Mouse (Mus musculus): ENCODE measurements around the gene Trim7. TPM values are rescaled to one million over a fixed set of nuclear protein-coding genes. Genes with fewer than 3 reads are reported as not detected.

Trim7 gene
- polyA plus RNA-seq, 1 experiment: 80.3 TPM

- Histone ChIP-seq H3K27ac (ENCODE audit: insufficient read depth, low read depth, low read length) (peak overlapping the region; percentile 89), H3K36me3 (ENCODE audit: control insufficient read depth, insufficient read depth, low read length) (no peaks in the 10 kb centered on the region), H3K4me1 (ENCODE audit: control insufficient read depth, insufficient read depth, low read length) (peaks cover 11% of the 10 kb centered on the region), H3K27me3 (replicated peaks; ENCODE audit: control insufficient read depth, insufficient read depth, low read length) (no peaks in the 10 kb centered on the region), H3K4me3 (ENCODE audit: insufficient read depth, low read depth, low read length) (peak overlapping the region; percentile 76)
- peak; percentile 91 for DNase-seq
- WGBS: under 1% methylated on average over 76 of the region's 77 CpGs
- peak; percentile 13 for TF ChIP-seq POLR2A (IDR thresholded peaks at IDR 0.05; ENCODE audit: low read depth, low read length)
- no peak for TF ChIP-seq CTCF (conservative IDR thresholded peaks at IDR 0.05; ENCODE audit: insufficient read depth, insufficient read length, low read depth, low read length)
These were observed 11.6 kb downstream of the Trim7 start for GRCm38 (mm10) chr11:48837310-48838180.

DNA sequence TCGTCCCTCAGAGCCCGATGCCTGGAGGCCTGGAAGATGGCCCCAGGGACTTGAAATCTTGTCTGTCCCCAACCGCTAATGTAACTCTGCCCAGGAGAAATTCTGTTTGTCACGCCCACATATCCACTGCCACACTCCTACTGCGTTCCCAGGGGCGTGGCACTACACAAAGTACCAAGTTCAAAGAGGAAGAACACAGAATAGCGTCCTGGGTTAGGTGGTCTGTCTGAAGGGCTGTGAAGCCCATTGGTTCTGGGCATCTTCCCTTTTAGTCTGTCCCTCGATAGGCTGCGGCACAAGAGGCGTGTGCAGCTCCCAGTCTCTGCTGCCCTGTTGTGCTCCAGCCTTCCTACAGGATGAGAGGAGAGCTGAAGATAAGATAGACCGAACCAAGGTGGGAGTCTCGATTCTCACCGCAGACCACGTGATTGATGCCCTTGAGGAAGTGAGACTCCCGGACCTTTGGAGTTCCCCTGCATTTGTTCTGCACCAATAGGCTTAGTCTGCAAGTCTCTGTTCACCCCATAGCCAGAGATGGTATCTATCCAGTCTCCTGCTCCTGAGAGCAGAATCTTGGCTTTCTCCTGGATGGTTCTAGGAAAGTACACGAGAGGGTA is 12.3 kb downstream of the Trim7 start:
- 3% methylated on average over 16 of the region's 16 CpGs for WGBS
- TF ChIP-seq POLR2A (IDR thresholded peaks at IDR 0.05; ENCODE audit: low read depth, low read length): no peak
- TF ChIP-seq CTCF (conservative IDR thresholded peaks at IDR 0.05; ENCODE audit: insufficient read depth, insufficient read length, low read depth, low read length): no peak
- peak overlapping the region; percentile 76 for H3K4me3 ChIP-seq (ENCODE audit: insufficient read depth, low read depth, low read length)
- H3K27ac ChIP-seq (ENCODE audit: insufficient read depth, low read depth, low read length): peak overlapping the region; percentile 89
- peak; percentile 81 for DNase-seq
- no peaks in the 10 kb centered on the region for H3K27me3 ChIP-seq (replicated peaks; ENCODE audit: control insufficient read depth, insufficient read depth, low read length)
- H3K4me1 ChIP-seq (ENCODE audit: control insufficient read depth, insufficient read depth, low read length): peaks cover 18% of the 10 kb centered on the region
- no peaks in the 10 kb centered on the region for H3K36me3 ChIP-seq (ENCODE audit: control insufficient read depth, insufficient read depth, low read length)

GRCm38 (mm10) chr11:48838879-48839680 is 13.1 kb downstream of the Trim7 start:
- H3K36me3 ChIP-seq (ENCODE audit: control insufficient read depth, insufficient read depth, low read length): no peaks in the 10 kb centered on the region
- TF ChIP-seq POLR2A (IDR thresholded peaks at IDR 0.05; ENCODE audit: low read depth, low read length) (no peak), CTCF (conservative IDR thresholded peaks at IDR 0.05; ENCODE audit: insufficient read depth, insufficient read length, low read depth, low read length) (no peak)
- H3K4me1 ChIP-seq (ENCODE audit: control insufficient read depth, insufficient read depth, low read length): peaks cover 18% of the 10 kb centered on the region
- DNase-seq: no peak
- H3K27me3 ChIP-seq (replicated peaks; ENCODE audit: control insufficient read depth, insufficient read depth, low read length): no peaks in the 10 kb centered on the region
- H3K4me3 ChIP-seq (ENCODE audit: insufficient read depth, low read depth, low read length): peak overlapping the region; percentile 76
- WGBS: 61% methylated on average over 10 of the region's 10 CpGs
- H3K27ac ChIP-seq (ENCODE audit: insufficient read depth, low read depth, low read length): peak overlapping the region; percentile 89

GRCm38 (mm10) chr11:48840805-48841204 is 14.9 kb downstream of the Trim7 start:
- DNase-seq: peak; percentile 90

DNA sequence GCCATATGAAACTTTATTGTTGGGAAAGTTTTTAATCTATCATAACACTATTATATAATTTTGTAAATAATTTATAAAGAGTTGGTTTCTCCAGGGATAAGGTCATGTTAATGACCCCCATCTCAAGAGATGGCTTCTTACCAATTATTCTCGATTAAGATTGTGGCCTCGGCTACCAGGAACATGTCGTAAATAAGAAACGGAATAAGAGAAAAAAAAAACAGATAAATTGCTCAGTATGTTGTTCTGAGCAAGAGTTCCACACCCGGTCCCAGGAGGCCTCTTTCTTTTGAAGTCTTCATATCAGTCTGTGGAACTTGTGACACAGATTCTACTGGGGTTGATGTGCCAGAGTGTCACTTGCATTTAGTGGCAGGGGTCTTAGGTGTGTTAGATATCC is 15.3 kb downstream of the Trim7 start:
- WGBS: 58% methylated on average over 5 of the region's 5 CpGs
- H3K36me3 ChIP-seq (ENCODE audit: control insufficient read depth, insufficient read depth, low read length): no peaks in the 10 kb centered on the region

More at GRCm38 (mm10) chr11:48840805-48841204, 14.9 kb downstream of the Trim7 start:
- Histone ChIP-seq H3K27me3 (replicated peaks; ENCODE audit: control insufficient read depth, insufficient read depth, low read length) (no peaks in the 10 kb centered on the region), H3K4me1 (ENCODE audit: control insufficient read depth, insufficient read depth, low read length) (peaks cover 26% of the 10 kb centered on the region), H3K27ac (ENCODE audit: insufficient read depth, low read depth, low read length) (no peak overlapping the region), H3K4me3 (ENCODE audit: insufficient read depth, low read depth, low read length) (no peak overlapping the region), H3K36me3 (ENCODE audit: control insufficient read depth, insufficient read depth, low read length) (no peaks in the 10 kb centered on the region)
- TF ChIP-seq POLR2A (IDR thresholded peaks at IDR 0.05; ENCODE audit: low read depth, low read length) (no peak), CTCF (conservative IDR thresholded peaks at IDR 0.05; ENCODE audit: insufficient read depth, insufficient read length, low read depth, low read length) (no peak)

DNA sequence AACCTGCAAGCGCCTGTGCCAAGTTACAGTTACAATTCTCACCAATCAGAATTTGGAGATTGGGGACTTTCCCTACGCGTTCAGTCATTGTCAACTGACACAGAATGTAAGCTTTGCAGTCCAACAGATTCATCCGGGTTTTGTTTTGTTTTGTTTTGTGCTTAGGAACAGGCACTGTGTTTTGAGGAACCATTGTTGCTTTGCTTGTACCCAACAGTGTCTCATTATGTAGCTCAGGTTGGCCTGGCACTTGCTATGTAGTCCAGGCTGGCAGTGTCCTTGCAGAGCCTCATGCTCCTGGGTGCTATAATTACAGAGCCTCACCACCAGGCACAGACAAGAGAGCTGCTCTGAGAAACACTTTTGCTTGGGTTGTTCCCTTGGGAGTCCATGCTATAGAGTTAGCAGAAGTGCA is 16.4 kb downstream of the Trim7 start:
- Histone ChIP-seq H3K4me1 (ENCODE audit: control insufficient read depth, insufficient read depth, low read length) (peaks cover 26% of the 10 kb centered on the region), H3K36me3 (ENCODE audit: control insufficient read depth, insufficient read depth, low read length) (no peaks in the 10 kb centered on the region), H3K27me3 (replicated peaks; ENCODE audit: control insufficient read depth, insufficient read depth, low read length) (no peaks in the 10 kb centered on the region), H3K27ac (ENCODE audit: insufficient read depth, low read depth, low read length) (peak overlapping the region; percentile 97), H3K4me3 (ENCODE audit: insufficient read depth, low read depth, low read length) (no peak overlapping the region)
- TF ChIP-seq POLR2A (IDR thresholded peaks at IDR 0.05; ENCODE audit: low read depth, low read length): no peak
- no peak for DNase-seq
- WGBS: 79% methylated on average over 4 of the region's 4 CpGs

More for the DNA sequence above, 15.3 kb downstream of the Trim7 start:
- Histone ChIP-seq H3K27ac (ENCODE audit: insufficient read depth, low read depth, low read length) (peak overlapping the region; percentile 97), H3K27me3 (replicated peaks; ENCODE audit: control insufficient read depth, insufficient read depth, low read length) (no peaks in the 10 kb centered on the region), H3K4me3 (ENCODE audit: insufficient read depth, low read depth, low read length) (no peak overlapping the region), H3K4me1 (ENCODE audit: control insufficient read depth, insufficient read depth, low read length) (peaks cover 26% of the 10 kb centered on the region)
- peak; percentile 77 for DNase-seq
- no peak for TF ChIP-seq CTCF (conservative IDR thresholded peaks at IDR 0.05; ENCODE audit: insufficient read depth, insufficient read length, low read depth, low read length)
- TF ChIP-seq POLR2A (IDR thresholded peaks at IDR 0.05; ENCODE audit: low read depth, low read length): no peak
